Mouse (Mus musculus) ES-E14 (cell line): ENCODE data around the gene Mpeg1. TPM values are rescaled to one million over a fixed set of nuclear protein-coding genes. Genes with fewer than 3 reads are reported as not detected.

Source experiments
- DNase-seq: peaks from one replicate; pipeline ENCODE4 v3.0.0-alpha.2; 2013; ENCODE audit warnings: low read depth, low spot score
- H3K27ac ChIP-seq: 2 replicates; pipeline ENCODE4 v1.5.1; 2012; ENCODE audit warnings: low read depth, mild to moderate bottlenecking, low read length, moderate library complexity, mixed read lengths; ENCODE audit not compliant: poor library complexity, insufficient read depth, severe bottlenecking
- H3K36me3 ChIP-seq: 2 replicates; pipeline ENCODE4 v1.6.1; 2012; ENCODE audit warnings: mild to moderate bottlenecking, low read length, moderate library complexity, mixed read lengths; ENCODE audit not compliant: control insufficient read depth, poor library complexity, insufficient read depth, severe bottlenecking
- H3K4me1 ChIP-seq, 2 experiments: fragments of 150-350 bp in 1 of 2; sonication (generic) in 1 of 2; 2 replicates each; pipeline ENCODE4 v1.6.1; 2012; ENCODE audit warnings: low read length in 2 of 2, mild to moderate bottlenecking in 1 of 2, mixed read lengths in 1 of 2; ENCODE audit not compliant: control insufficient read depth in 2 of 2, insufficient read depth in 2 of 2, poor library complexity in 1 of 2
- H3K4me3 ChIP-seq, 2 experiments: fragments of 150-350 bp in 1 of 2; sonication (generic) in 1 of 2; 2 replicates each; pipeline ENCODE4 v1.5.1; 2012; ENCODE audit warnings: low read length in 2 of 2, low read depth in 1 of 2, mild to moderate bottlenecking in 1 of 2, mixed read lengths in 1 of 2; ENCODE audit not compliant: insufficient read depth in 1 of 2, poor library complexity in 1 of 2, severe bottlenecking in 1 of 2
- H3K9ac ChIP-seq: 2 replicates; pipeline ENCODE4 v1.6.1; 2012; ENCODE audit warnings: low read depth, mild to moderate bottlenecking, low read length, mixed read lengths; ENCODE audit not compliant: poor library complexity, insufficient read depth, severe bottlenecking
- H3K9me3 ChIP-seq: fragments of 150-350 bp; sonication (generic); 2 replicates; pipeline ENCODE4 v1.6.1; 2012; ENCODE audit warnings: low read depth, mild to moderate bottlenecking, low read length; ENCODE audit not compliant: control insufficient read depth, insufficient read depth
- CHD2 ChIP-seq: IDR thresholded peaks from 2 replicates; pipeline ENCODE4 v1.6.1; 2014; ENCODE audit warnings: mild to moderate bottlenecking, low read depth, low read length, inconsistent platforms
- HCFC1 ChIP-seq: IDR thresholded peaks from 2 replicates; pipeline ENCODE4 v1.6.1; 2012; ENCODE audit warnings: low read length, inconsistent platforms, borderline replicate concordance; ENCODE audit not compliant: insufficient read depth
- MAFK ChIP-seq: IDR thresholded peaks from 2 replicates; pipeline ENCODE4 v1.6.1; 2014; ENCODE audit warnings: mild to moderate bottlenecking, low read depth, low read length, inconsistent platforms; ENCODE audit not compliant: insufficient read depth
- ZC3H11A ChIP-seq: IDR thresholded peaks from 2 replicates; pipeline ENCODE4 v1.6.1; 2012; ENCODE audit warnings: low read depth, mild to moderate bottlenecking, inconsistent platforms, low read length, borderline replicate concordance
- ZNF384 ChIP-seq: IDR thresholded peaks from 2 replicates; pipeline ENCODE4 v1.6.1; 2012; ENCODE audit warnings: low read depth, low read length, inconsistent platforms
- in situ Hi-C, 2 experiments: fragments of 600-800 bp; cut with MboI; formaldehyde crosslinking; loops; one replicate each; pipeline ENCODE4 v1.15.1; 2025; ENCODE audit warnings: low sequenced_read_pairs in 2 of 2, inconsistent platforms in 1 of 2; ENCODE audit not compliant: unreplicated experiment in 2 of 2
- total RNA-seq: library from RNA; depleted of rRNA; stranded (reverse); fragments of 300-350 nt; gene quantifications from 2 replicates; pipeline ENCODE4 v1.2.3, GENCODE M21; 2012; rRNA removed

Mpeg1 gene
- total RNA-seq: 0.05 and 0.18 TPM in 2 replicates

DNA sequence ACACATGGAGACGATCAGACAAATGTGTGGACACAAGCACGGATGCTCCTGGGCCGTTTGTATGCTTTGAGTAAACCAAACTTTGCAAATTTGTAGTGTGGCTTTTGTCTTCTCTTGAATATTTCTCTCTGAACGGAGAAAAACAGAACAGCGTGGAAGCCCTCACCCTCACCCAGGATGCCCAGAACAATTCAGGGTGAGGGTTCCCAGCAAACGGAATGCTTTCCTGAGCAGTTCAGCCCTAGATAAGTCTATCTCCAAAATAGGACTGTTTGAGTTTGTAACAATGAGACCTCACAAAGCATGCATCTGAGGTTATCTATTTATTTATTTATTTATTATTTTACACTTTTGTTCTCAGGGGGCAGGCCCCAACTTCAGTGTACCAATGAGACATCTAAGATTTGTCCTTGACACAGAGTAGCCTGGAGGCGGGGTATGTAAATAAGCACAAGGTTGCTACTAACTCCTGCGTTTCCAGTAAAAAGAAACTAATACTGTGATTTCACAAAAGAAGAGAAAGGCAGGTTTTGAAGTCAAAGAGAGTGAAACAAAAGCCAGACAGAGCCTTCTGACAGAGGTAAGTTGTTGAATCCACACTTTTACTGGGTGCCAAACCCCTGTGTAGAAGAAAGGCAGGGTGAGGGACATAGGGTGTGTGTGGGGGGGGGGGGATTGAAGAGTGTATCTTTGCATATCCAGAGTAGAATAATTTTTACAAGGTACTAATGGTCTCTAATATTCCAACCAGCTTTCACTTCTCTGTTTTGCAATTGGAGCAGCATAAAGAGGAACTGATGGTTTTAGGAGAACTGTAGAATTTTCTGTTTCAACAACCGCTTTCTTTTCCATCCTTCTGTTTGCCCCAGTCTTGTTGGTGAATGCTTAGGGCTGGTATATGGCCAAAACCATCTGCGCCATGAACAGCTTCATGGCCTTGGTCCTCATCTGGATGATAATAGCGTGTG lies at the start of gene Mpeg1:
Mpeg1 (plus strand) TSS at position 498 of the 968 bp plus-strand sequence.
- in situ Hi-C loops: no loop called here
- Histone ChIP-seq H3K9me3 (no peaks in the 10 kb centered on the region), H3K27ac (no peak within 1 kb of the TSS), H3K4me3 (no peak within 1 kb of the TSS), H3K36me3 (no peaks in the 10 kb centered on the region), H3K4me1 (peaks cover 0 to 3% of the 10 kb centered on the region in 2 experiments; a peak in 1 of 4 replicates), H3K9ac (no peak within 1 kb of the TSS)
- TF ChIP-seq ZC3H11A (no peak), ZNF384 (no peak), CHD2 (no peak), HCFC1 (no peak), MAFK (no peak)
- DNase-seq: no peak

DNA sequence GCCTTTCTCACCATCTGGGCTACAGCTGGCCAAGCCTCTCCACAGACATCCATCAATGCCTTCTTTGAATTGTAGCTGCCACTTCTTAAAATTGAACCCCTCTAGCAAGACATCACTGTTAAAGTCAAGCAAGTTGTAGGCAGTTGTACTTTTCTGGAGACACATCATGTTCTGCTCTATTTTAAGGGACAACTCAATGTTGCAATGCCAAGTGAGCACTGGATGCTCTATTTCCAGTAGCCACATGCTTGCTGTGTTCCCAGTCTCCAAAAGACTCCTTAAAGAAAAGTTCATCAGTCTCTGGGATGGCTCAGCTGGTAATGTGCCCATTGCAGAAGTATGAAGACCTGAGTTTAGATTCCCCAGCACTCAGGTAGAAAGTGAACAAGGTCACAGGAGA lies 46.8 kb upstream of the Mpeg1 start:
- TF ChIP-seq ZNF384 (no peak), HCFC1 (no peak), CHD2 (no peak), MAFK (no peak), ZC3H11A (no peak)
- H3K27ac ChIP-seq: no peak overlapping the region
- H3K4me1 ChIP-seq: no peaks in the 10 kb centered on the region
- no peaks in the 10 kb centered on the region for H3K9me3 ChIP-seq
- DNase-seq: no peak
- H3K4me3 ChIP-seq: no peak overlapping the region
- in situ Hi-C loops: loop anchor here (10.0 to 25.0 kb wide), 2 partner anchors 276 to 279 kb away; no protein-coding TSS in a partner anchor
- H3K36me3 ChIP-seq: no peaks in the 10 kb centered on the region
- H3K9ac ChIP-seq: no peak overlapping the region

DNA sequence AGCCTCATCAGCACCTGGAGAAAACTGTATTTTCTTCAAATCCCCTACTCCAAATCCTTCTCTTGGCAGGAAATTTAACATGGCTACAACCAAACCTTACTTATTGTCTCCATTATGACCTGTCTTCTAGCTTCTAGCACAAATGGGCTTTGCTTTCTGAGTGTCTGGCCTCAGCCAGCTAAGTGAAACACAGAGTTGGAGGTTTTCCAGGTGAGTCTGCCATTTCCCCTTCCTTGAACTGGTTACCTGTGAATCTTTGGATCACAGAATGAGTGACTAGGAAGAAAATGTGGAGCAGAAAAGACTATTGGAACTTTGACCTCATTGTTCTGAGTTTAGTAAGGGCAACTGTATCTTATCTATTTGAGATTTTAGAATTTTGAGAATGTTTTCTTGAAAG lies 43.2 kb upstream of the Mpeg1 start, which contains the start of gene Olfr1441:
Olfr1441 (plus strand) TSS at position 73 of the 400 bp plus-strand sequence.
- TF ChIP-seq MAFK (no peak), HCFC1 (no peak), ZNF384 (no peak), ZC3H11A (no peak)
- H3K27ac ChIP-seq: no peak within 1 kb of the TSS
- DNase-seq: no peak

DNA sequence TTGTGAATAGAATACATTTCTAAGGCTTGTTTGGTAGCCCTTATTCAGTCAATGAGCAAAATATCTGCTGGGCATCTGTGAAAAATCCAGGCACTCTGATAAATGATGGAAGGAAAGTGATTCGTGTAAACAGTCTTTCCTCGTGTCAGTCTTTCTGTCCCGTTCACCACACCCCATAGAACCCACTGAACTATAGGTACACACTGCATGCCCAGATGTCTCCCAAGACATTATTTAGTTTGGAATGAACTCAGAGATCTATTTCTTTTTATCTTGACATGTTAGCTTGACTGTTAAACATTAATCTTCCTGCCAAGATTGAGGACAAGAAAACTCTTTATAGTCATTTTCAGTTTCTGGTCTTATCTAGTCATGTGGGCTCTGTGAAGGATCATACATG lies 42.3 kb upstream of the Mpeg1 start:
- in situ Hi-C loops: loop anchor here (10.0 to 25.0 kb wide), 2 partner anchors 281 to 284 kb away; no protein-coding TSS in a partner anchor

More for the DNA sequence above, 43.2 kb upstream of the Mpeg1 start, which contains the start of gene Olfr1441:
- H3K4me1 ChIP-seq: no peaks in the 10 kb centered on the region
- H3K36me3 ChIP-seq: no peaks in the 10 kb centered on the region
- H3K9ac ChIP-seq: no peak within 1 kb of the TSS
- no peak within 1 kb of the TSS for H3K4me3 ChIP-seq
- in situ Hi-C loops: loop anchor here (10.0 to 25.0 kb wide), 2 partner anchors 280 to 283 kb away; no protein-coding TSS in a partner anchor
- H3K9me3 ChIP-seq: no peaks in the 10 kb centered on the region

More for the DNA sequence above, 42.3 kb upstream of the Mpeg1 start:
- DNase-seq: no peak
- Histone ChIP-seq H3K27ac (no peak overlapping the region), H3K4me3 (no peak overlapping the region), H3K9ac (no peak overlapping the region), H3K9me3 (no peaks in the 10 kb centered on the region), H3K4me1 (no peaks in the 10 kb centered on the region), H3K36me3 (no peaks in the 10 kb centered on the region)
- TF ChIP-seq ZNF384 (no peak), CHD2 (no peak), MAFK (no peak), ZC3H11A (no peak), HCFC1 (no peak)
